Mouse (Mus musculus): ENCODE data around the gene Gm6408.

- TF ChIP-seq POLR2A (IDR thresholded peaks at IDR 0.05; ENCODE audit: low read depth, low read length) (no peak), CTCF (IDR thresholded peaks at IDR 0.05; ENCODE audit: extremely low read depth, insufficient read depth, insufficient read length, insufficient replicate concordance) (no peak)
These were observed 35.1 kb upstream of the Gm6408 start for GRCm38 (mm10) chr5:146446633-146447032.

Data from spleen, adult 2 months (tissue).